Mouse (Mus musculus) CD8-positive naive resting alpha-beta T cell, adult 2 months (primary cell): ENCODE results near the gene Skida1.

Source experiments
- DNase-seq, 2 experiments: peaks; one replicate each; pipeline ENCODE4 v3.0.0; 2022; ENCODE audit warnings: low read depth in 2 of 2, low spot score in 2 of 2

Gene Skida1

DNA sequence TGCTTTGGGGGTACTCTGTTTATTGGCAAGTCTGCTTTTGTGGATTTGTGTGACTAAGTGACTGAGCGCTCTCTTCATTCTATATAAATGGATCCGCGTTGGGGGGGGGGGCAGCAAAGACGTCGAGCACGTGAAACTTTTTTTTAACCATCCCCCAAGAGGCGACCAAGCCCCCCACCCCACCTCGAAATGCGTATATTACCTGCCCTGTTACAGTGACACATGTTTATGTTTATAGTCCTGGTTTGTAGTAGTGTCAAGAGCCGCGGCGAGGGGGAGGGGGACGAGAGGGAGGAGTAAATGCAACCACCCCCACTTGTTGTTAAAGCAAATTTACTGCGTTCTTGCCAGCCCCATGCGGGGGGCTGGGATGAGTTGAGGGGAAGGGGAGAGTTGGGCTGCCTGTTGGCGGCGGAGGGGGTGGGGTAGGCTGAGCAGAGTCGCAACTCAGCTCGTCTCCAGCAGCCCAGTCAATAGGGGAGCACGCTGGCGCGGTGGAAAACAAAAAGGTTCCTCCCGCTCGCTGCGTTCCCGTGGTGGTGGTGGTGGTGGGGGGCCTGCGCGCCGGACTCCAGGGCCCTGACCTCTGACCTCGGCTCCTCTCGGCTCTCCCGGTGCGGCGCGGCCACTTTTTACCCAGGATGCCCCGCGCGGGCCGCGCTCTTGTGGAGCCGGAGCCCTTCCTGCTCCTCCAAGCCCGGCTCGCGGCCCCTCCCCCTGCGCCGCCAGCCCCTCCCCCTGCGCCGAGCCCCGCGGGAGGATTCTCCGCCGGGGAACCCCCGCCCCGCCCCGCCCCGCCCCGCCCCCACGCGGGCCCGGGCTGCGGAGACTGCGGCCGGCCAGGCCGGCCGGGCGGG lies 7.3 kb upstream of the Skida1 start:
- peak; percentile 81 to 85 for DNase-seq

DNA sequence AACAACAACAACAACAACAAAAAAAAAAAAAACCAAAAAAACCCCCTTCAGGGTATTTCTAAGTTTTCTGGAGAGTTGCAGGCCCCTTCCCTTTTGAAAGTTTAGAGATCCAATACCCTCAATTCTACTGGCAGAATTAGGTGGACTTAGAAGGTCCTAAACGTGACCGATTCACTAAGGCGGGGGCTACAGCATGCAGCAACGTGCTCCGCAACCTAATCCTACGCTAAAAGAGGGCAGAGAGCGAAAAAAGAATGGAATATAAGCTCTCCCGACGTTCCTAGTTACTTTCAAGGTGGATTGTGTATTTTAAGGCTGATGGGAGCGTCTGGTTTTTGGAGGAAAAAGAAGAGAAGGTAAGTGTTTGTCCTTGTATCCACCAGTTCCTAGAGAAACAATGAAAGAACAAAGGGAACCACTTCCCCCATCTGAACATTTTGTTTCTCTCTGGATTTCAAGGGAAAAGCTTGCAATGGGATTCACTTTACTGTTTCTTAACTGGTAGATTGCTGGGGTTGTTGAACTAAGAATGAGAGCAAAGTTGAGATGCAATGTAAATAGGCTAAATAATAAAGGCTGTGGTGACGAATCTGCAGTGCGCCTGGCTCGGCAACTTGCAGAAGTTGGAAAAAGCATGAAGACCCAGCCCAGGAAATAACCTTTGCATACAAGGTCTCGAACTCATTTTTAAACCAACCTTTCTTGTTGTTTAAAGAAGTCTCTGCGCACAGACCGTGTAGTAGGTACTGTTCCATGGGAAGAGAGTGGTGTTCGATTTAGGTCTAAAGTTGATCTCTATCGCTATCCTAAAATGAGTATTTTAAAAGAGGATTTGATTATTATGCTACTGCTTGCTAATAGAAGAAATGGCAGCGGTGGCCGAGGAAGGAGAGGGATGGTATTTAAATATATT lies 6.4 kb upstream of the Skida1 start, which contains the start of gene Mllt10:
TSS of gene Mllt10 (plus strand) at position 222 of the 913 bp plus-strand sequence.
- DNase-seq, result no peak

DNA sequence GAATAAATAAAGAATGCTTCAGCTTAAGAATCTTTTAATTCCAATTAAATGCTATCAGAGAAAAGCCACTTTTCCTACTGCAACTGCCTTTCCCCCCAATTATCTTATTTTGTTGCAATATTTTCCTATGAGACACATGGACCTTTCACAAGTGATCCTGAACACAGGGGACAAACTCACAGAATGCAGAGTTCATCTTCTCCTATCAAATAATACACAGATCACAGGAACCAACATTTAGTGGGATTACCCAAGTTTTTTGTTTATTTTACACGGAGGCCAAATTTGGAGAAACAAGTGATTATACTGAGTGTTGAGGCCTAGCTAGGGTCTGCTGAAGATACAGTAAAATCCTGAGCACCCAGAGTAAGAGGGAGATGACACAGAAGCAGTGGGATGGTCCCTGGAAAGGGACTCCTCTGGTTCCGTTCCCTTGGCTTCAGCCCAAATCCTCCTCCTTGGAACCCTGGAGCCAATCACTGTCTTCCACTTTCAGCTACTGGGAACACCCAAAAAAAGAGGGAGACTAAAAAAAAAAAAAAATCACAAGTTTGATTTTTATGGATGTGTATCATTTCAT lies 5.2 kb upstream of the Skida1 start:
- DNase-seq, result no peak

DNA sequence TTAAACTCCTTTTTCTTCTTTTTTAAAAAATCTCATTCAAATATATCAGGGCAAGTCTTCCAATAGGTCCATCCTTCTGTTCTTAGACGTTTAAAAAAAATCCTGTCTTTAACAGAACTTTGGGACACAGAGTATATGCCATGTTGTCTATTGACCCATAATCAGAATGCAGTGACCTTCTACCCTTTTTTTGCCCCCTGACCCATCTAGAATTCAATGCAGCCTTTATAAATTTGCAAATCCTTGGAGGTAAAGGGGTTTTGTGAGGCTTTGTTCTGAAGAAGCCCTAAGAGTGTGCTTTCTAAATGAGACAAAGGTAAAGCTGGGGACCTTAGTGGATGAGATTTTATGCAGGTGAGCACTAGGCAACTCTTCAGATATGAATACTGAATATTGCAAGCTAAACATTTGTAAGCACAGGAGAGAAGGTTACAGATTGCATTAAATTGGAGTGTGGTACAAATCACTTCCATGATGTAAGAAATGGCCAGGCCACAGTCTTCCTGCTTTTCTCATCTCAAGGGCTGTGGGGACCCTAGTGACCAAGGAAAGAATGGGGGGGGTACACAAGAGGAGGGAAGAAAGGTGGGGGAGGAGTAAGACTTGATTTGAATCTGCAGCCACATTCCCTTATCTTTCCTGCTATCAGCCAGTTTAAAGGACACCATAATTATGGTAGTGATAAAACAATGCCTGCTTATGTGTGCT lies 4.5 kb upstream of the Skida1 start:
- no peak for DNase-seq

DNA sequence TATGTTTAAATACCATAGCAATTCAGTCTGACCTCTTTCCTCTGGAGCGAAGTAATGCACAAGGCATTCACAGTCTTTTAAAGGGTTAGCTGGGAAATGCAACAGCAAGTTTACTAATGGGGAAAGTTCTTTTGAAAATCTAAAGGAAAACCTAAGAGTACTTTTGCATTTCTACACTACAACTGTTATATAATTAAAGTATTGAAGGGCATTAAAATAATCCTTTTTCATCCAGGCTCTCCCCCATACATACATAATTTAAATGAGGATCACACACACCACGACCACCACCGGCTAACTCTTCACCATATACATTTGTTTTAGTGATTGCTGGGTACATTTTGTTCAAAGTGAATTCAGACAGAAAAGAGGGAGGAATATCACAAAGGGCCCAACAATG lies 3.7 kb upstream of the Skida1 start:
- no peak for DNase-seq

DNA sequence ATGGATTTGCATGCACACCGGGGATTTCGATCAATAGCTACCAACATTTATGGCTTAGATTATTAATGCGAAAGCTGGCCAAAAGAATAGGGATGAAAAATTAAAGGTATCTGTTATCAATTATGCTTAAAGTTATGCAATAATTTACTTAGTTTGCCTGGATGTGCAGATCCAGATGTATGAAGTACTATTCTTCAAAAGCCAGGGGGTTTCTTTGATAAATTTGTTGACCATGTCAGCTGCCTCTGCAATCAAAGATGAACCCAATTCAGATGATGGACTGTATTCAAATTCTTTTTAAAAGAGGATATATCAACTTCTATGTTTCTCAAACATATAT lies 3.0 kb upstream of the Skida1 start:
- no peak for DNase-seq

DNA sequence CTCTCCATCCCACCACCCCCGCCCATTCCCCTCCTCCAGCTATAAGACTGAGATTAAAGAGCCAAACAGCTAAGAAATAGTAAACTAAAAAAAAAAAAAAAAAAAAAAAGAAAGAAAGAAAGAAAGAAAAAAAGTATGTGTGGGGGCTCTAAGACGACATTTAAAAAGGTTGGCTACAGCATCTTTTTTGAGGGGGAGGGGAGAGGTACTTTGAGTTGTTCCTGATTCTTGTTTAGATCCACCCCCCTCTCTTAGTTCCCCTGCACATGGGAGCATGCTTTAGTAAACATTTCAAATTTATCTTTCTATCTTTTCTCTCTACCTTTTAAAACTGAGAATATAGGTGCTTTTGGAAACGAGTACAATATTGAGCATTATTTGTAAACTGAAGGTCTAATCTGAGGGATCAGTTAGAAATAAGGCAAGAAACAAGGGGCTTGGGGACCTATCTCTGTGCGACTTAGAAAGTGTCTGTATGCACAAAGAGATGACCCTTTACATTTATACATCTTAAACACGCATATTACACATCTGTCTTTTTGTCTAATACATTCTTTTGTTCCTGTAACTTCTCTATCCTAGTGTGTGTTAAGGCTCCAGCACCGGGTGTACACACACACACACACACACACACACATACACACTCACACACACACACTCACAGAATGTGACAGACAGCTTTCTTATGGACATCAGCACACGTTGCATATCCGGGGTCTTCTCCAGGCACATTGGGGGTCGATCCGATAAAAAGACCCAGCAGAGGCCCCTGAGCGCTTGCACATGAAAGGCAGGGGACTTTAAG lies 2.4 kb upstream of the Skida1 start:
- DNase-seq, result no peak

DNA sequence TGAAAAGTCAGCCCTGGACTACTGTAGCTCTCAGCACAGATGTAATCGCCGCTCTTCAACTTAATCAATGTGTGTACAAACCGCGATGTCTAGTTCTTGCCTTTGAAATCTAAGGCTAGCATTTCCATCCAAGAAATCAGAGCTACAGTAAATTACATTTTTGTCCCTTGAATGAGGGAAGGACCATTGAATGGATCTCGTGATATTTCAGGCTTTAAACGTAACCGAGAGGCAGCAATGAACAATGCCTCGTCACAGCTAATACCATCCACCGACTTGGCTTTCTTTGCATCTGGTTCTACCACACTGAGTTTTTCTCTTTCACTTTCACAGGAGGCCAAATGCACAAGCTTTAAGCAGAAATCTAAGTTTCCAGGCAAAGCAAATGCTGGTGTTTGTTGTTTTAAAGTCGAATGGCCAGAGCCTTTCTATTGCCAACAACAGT lies 1.7 kb upstream of the Skida1 start:
- no peak for DNase-seq

DNA sequence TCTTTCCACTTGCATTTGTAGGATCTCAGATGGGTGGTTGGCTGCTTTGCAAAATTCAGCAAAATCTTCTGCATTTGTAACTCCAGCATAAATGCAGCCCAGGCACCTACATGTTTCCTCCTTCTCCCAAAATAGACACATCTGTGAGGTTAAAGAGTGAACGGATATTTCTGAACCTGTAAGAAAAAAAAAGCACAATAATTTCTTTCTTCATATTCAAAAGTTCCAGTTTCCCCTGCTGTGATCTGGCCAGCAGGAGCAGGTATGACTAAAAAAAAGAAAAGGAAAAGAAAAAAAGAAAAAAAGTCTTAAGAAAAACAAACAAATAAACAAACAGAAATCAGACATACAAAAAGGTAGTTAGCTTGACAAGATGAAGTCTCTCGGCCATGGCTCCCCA lies 1.2 kb upstream of the Skida1 start:
- no peak for DNase-seq

DNA sequence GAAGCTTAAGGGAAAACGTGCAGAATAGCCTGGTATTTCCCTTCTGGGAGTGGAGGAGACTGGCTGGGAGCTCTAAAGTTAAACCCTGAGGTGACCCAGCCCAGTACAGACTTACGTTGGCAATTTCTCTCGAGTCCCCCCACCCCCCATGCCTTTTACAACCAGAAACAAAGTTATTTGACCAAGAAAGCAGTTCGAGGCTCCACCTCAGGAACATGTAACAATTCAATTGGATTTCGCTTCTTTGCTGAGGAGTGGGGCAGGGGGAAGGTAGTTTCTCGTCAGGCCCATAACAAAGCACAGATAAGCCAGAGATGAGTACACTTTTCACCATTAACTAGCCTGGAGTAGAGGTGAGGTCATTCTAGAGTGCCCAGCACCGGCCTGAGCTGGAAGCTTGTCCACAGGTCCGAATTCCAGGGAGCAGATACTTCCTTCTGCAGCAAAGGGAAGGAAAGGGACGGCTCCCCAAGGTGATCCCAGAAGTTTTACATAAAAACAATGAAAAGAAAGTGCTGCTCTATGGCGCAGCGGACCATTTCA lies 499 bp upstream of the Skida1 start:
- no peak for DNase-seq

DNA sequence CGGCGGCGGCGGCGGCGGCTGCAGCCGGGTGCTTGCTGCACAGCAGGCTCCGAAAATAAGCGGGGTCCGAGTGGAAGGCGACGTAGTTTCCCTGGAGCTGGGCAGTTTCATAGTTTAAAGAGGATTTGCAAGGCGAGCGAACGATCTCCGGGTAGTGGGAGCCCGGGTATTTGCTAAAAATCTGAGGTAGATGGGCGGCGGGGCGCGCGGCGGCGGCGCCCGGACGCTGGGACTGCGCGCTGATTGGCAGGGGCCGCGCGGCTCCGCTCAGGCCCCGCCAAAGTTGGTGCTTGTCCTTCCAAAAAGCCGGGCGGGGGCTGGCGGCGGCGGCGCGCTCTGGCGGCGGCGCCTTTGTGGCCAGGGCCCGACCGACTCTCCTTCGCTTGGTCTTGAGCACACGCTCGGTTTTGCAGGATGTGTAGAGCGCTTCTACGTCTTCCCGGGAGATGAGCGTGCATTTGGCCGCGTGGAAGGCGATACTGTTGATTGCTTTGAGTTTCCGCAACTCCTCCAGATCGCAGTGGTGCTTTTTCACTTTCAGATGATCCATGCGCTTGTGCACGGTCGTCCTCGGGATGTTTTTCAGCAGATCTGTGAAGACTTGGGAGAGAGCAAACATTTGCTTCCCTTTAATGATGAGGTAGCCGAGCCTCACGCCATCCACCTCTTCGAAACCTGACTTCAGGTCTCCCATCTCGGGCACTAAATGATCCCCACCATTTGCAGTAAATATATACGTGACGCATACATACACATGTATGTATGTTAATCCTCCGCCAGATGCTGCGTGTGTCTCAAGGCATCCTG lies 1.0 kb downstream of the Skida1 start:
- no peak for DNase-seq

DNA sequence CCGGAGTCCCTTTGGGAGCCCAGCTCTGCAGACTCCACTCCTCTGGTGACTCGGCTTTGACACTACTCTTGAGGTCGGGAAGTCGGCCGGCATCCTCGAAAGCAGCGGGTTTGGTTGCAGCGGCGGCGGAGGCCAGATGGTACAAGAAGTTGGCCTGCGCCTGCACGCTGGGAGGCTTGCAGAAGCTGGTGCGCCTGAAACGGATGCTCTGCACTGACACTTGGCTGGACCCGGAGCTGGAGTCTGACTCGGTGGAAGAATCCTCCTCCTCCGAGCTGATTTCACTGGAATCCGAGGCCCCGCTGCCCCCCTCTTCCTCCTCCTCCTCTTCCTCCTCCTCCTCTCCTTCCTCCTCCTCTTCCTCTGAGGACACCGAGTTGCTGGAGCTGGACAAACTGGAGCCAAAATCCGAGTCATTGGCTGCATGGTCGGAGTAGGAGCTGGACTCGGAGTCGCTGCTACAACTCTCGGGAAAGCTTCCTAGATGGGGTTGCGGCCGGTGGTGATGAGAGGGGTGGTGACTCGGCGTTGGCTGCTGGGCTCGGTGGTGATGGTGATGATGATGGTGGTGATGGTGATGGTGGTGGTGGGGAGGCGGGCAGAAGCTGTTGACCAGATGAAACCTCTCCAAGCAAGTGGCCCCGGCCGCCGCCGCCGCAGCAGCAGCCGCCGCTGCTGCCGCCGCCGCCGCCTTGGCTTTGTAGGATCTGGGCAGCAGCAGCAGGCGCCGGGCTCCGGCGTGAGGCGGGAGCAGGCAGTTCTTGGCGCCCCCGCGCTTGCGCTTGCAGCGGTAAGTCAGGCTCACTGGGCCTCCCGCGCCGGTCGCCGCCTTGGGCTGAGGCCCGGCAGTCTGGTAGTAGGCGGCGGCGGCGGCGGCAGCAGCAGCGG lies 1.8 kb downstream of the Skida1 start:
- peak in 1 of 2 experiments; percentile 37 for DNase-seq

DNA sequence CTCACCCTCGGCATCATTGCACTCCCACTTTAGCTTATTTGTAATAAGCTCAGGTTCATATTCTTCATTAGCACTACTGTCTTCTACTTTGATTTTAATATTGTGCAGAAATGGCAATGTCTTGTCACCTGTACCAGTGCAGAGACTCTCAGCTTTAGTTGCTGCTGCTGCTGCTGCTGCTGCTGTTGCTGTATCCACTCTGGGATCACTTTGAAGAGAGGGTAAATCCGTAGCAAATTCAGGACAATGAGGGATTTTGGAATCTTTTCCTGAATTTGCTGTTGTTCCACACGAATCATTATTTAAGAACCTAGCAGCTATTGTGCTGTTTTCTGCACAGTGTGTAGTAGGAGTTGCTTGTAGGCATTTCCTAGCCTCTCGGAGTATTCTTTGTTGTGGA lies 2.7 kb downstream of the Skida1 start:
- no peak for DNase-seq

DNA sequence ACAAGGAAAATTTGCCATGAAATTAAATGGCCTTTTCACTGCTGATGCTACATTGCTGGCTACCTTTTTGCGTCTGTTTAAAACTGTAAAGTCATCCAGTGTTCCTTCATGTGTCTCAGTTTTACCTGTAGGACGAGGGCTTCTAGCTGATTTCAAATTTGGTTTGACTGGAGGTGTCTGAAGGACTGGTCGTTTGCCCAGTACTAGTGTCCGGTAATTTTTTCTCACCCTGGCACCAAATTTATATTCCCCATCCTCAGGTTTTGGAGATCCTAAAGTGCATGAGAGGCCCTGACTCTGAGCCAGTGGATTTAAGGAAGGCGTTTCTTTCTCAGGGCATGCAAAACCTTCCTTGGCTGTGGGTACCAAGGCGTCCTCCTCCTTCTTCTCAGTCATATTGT lies 3.1 kb downstream of the Skida1 start:
- no peak for DNase-seq

DNA sequence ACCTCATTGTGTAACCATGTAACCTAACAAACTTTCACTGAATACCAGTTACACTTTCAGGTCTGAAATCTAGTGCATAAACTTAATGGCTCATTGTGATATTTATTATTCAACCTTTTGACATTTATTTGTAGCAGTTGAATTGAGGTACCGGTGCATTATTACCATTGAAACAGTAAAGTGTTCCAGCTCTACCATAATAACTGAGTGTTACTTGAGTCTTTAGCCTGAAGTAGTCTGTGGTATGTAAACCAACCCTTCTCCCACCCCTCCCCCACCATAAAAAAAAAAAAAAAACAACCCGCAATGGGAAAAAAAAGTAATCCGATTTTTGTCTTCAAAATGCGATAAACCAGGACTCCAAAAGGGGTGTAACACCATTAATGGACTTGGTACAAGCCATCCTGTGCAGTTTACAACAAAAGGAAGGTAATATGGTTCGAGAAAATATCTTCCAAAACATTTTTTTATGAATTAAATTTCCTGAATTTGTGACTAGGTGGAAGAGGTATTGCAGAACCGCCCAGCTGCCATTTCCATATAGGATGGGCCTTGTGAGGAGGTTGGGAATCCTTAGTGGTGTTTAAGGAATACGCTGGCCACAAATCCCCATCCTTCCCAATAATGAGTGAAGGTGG lies 3.6 kb downstream of the Skida1 start:
- no peak for DNase-seq

DNA sequence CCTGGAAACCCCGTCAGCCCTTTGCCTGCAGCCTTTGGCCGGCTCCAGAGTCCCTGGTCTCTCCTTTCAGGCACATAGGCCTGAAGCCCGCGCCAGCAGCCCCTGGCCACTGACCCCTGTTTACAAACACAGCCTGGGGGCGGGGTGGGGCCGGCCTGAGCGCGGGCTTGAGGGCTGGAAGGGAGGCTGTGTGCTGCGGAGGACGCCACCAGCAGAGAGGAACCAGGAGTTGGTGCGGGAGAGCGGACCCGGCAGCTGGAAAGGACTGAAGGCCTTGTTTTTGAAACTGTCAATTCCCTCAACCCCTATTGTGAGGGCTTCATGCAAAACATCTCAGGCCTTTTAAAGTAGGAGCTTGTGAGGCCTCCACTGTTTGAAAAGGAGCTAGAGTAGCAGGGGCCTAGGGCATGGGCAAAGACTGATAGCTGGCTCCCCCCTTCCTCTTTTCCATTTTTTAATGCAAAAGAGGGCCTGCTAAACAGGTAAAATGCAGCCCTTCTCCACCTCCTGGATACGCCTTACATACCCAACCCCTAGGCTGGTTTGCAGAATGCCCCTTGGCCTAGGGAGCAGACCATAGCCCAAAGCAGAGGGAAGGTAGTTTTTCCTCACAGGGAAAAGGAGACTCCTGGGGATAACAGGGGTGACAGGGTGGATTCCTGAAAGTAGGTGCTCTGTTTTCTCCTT lies 7.5 kb downstream of the Skida1 start:
- no peak for DNase-seq
